Mouse (Mus musculus): Measurements from ENCODE around the gene Flywch2. TPM values are rescaled to one million over a fixed set of nuclear protein-coding genes. Genes with fewer than 3 reads are reported as not detected.

The Flywch2 gene
- total RNA-seq, 2 experiments from 2014 or later = 0.92 TPM; not detected in 1

DNA sequence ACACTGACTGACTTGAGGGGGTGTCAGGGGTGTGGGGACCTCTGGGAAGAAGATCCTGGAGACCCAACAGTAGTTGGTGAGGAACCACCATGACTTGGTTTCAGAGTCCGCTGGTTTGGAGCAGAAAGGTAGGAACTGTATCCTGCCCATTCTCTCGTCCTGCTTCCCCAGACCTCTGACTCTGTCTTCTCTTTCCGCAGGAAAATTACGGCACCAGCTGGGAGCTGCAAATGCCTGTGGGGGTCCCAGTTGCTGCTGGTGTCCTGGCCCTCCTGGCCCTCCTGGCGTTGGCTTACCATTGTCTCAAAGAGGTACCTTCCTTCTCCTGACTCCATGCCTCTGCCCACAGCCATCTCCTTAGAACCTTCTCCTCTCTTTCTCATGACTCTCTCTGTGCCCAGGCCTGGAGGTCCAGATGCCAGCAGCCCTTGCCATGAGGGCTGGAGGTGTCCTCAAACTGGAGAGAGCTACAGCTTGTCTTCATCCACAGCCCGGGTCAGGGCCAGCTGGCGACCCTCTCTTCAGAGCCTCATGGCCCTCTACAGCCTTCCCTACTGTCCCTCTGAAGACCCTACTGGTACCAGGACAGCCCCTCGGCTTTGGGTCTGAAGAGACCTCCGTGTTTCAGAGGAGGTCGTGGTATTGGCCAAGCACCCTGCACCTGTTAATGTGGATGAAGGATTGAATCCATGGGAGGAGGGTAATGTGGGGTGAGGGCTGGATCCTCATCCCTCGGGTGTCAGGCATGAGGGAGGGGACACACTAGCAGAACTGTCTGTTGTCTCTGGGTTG, 36.3 kb downstream of the Flywch2 start:
- ATAC-seq (ENCODE audit: poor library complexity, severe bottlenecking) = no peak

DNA sequence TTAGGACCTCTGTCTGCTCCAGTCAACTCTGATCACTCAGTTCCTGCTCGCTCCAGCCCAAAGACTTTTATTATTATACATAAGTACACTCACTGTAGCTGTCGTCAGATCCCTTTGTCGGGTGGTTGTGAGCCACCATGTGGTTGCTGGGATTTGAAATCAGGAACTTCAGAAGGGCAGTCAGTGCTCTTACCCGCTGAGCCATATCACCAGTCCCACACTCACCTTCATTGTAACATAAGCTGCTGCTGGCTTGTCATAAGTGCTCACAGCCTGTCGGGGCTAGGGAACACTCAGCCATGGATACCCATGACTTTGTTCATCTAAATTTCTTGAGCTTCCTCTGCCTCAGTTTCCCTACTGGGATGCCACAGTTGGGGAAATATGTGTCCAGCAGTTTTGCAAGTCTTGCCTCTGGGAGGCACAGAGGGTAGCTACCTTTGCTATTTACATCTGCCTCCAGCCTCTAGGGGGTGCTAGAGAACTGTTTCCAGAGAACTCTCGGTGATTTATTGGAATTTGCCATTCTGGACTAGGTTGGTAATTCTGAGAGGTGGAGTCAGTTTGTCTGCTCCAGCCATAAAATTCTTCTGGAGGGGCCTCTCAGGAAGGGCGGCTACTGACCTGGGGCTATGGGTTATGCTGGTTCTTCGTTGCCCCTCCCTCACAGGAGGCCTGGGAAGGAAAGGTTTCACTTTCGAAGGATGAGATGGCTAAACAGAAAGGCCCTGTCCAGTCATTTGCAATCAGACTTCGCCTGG, 37.1 kb downstream of the Flywch2 start:
- peak; percentile 71 for ATAC-seq (ENCODE audit: poor library complexity, severe bottlenecking)

DNA sequence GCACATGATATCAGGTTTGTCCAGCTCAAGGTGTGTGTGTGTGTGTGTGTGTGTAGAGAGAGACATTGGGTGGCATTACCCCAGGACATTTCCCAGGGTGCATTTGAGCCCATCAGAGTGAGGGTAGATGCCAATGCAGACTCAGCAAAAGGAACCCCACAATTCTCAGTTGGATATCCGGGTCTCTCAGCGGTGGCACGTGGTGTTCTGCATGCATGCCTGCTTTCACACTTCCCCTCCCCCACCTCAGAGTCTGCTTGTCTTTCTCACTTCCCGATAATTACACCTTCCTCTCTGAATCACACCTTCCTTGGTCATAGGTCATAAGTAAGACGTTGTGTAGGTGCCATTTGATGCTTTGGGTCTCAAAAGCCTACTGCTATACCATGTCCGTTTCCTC, 37.9 kb downstream of the Flywch2 start:
- no peak; the same call in 1 of the 2 replicates for ATAC-seq (ENCODE audit: poor library complexity, severe bottlenecking)

DNA sequence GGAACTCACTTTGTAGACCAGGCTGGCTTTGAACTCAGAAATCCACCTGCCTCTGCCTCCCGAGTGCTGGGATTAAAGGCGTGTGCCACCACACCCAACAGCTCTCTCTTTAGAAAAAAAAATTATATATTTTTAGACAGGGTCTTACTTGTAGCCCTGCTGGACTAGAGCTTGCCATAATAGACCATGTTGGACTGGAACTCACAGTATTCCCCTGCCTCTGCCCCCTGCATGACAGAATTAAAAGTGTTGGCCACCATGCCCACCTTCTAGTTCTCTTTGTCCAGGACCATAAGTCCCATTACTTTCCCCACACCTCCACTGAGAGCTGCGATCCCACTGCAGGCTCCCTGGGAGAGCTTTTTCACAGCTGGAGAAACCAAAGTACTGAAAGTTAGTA, 38.4 kb downstream of the Flywch2 start:
- no peak for ATAC-seq (ENCODE audit: poor library complexity, severe bottlenecking)

DNA sequence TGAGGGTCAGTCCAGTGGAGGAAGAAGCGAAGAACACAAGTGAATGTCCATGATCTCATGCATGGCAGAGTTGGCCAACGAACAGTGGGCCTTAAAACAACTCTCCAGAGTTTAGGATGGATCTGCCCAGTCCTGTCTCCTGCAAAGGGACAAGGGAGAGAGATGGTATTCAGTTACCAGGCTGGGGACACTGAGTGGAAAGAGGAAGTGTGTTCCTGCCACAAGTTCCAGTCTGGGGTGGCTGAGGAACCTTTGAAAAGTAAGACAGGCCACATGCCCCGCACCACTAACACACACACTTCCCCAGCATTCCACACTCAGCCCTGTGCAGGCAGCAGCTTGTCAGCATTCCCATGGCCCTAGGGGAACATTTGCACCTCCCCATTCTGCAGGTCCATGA, 39.1 kb downstream of the Flywch2 start:
- ATAC-seq (ENCODE audit: poor library complexity, severe bottlenecking) = peak; percentile 55

DNA sequence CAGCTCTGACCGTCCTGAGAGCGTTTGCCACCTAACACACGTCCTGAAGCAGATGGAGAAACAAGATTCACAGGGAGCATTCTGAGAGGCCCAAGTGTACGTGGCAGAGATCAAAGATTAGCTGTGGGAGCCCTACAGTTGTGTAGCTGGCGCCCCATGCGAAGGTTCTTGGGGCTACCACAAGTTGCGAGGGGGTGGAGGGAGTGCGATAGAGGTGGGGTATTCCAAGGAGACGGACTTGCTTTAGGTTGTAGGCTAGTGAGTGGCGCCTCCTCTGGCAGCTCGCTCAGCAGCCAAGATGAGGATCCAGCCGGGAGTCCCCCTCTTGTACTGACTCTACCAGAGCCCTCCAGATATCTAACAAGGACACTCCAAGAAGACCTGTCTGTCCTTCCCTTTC, 39.6 kb downstream of the Flywch2 start:
- no peak for ATAC-seq (ENCODE audit: poor library complexity, severe bottlenecking)

DNA sequence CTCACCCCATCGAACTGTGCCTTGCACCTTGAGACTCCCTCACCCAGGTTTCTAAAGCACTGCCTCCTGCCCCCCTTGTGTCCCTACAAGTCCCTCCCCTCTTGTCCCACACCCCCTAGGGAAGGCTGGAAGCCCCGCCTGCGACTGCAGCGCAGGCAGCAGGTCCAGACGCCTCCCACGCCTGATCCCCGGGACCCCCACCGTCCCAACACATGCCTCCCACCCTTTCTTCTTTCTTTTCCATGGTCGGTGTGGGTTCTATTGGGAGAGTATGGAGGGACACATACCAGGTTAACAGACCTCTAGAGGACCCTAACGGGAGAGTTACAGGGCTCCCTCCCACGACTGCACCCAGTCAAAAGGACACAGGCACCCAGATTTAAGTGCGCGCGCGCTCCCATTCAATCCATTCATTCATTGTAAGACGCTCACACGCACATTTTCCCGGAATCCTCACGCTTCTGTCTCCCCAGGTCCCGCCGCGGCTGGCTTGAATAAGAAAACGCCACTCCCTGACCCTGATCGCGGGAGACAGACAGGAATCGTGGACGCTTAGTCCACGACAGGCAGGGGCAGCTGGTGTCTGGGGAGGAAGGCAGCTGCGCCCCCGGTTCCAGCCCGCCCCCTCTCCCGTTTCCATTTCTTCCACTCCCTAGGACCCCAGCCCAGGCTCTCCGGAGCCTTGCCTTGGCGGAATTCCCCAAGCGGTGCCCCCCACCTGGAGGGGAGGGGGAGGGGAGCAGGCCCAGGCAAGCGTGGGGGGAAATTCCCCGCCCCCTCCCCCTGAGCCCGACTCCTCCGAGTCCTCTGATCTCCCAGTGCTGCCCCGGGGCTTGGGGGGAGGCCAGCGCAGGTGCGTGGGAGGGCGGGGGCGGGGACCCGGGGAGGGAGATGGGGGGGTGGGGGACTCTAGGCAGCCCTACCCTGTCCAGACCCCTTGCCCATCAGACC, 40.3 kb downstream of the Flywch2 start, which contains the start of gene Kremen2:
Kremen2 (minus strand) TSS at position 533 of the 951 bp plus-strand sequence.
- no peak for ATAC-seq (ENCODE audit: poor library complexity, severe bottlenecking)

DNA sequence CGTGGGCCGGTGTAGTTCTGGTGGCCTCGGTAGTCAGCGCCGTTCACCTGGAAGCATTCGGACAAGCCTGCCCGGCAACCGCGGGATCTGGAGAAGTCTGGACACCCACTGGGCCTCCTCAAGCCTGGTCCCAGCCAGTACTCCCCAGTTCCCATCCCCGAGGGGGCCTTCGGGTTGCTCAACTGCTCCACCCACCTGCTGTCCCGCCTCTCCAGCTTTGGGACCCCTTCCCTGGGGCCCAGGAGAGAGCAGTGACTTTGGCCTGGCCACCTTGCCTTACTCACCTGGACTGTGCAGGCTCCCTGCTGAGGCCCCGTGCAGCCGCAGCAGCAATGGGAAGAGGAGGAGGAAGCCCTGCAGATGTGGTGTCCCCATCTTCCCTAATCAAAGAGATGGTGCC, 41.2 kb downstream of the Flywch2 start:
- no peak for ATAC-seq (ENCODE audit: poor library complexity, severe bottlenecking)

DNA sequence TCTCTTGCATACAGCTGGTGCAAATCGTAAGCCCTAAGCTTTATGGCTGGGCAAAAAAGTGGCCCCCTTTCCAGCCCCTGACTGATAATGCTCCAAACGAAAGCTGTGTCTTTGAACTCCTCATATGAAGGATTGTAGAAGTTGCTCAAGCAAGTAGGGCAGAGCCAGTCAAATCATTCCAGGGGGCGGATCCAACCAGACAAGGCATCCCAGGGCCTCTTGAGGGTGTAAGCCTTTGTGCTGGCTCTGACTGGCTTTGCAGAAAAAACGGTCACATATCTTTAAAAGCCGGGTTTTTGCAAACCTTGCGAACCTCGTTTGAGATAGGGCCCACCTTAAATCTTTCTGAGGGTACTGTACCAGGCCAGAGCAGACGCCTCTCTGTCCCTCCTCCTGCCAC, 41.8 kb downstream of the Flywch2 start:
- no peak for ATAC-seq (ENCODE audit: poor library complexity, severe bottlenecking)

DNA sequence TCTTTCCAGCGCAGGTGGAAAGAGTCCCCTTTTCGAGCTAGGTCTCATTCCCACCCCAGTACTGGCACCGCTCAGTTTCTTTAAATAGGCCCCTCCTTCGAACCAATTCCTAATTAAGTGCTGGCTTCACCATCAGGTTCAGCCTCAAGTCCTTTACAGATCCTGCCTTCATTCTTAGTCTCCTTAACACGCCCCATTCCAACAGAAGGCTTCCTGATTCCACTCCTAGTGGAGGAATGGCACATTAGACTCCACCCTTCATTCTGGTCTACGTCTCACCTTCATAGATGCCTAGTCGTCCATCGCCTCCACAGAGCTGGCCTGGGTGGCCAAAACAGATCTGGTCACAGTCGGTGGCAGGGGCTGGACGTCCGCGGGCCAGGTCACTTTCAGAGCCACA, 42.9 kb downstream of the Flywch2 start:
- no peak for ATAC-seq (ENCODE audit: poor library complexity, severe bottlenecking)

DNA sequence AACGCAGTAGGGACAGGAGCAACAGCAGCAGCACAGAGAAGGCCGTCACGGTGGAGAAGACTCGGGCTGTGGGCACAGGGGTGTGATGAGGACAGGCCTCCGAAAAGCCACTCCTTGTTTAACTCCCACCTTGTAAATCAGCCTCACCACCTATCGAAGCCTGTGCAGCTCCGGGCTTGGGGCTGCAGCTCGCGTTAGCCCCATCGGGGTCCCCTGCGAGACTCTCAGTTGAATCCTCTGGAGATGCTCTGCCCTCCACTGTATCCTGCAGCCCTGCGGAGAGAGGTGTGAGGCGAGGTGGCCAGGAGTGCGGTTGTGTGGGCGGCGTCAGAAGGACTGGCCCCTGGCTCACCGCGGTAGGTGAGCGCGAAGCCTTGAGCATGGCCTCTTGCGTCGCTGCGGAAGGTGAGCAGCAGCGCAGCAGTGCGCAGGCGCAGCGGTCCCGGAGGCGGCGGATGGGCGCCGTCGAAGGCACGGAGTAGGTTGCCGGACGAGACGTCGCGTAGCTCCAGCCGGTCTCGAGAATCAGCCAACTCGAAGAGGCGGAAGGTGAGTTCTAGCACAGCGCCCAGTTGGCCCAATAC, 43.6 kb downstream of the Flywch2 start:
- no peak for ATAC-seq (ENCODE audit: poor library complexity, severe bottlenecking)

DNA sequence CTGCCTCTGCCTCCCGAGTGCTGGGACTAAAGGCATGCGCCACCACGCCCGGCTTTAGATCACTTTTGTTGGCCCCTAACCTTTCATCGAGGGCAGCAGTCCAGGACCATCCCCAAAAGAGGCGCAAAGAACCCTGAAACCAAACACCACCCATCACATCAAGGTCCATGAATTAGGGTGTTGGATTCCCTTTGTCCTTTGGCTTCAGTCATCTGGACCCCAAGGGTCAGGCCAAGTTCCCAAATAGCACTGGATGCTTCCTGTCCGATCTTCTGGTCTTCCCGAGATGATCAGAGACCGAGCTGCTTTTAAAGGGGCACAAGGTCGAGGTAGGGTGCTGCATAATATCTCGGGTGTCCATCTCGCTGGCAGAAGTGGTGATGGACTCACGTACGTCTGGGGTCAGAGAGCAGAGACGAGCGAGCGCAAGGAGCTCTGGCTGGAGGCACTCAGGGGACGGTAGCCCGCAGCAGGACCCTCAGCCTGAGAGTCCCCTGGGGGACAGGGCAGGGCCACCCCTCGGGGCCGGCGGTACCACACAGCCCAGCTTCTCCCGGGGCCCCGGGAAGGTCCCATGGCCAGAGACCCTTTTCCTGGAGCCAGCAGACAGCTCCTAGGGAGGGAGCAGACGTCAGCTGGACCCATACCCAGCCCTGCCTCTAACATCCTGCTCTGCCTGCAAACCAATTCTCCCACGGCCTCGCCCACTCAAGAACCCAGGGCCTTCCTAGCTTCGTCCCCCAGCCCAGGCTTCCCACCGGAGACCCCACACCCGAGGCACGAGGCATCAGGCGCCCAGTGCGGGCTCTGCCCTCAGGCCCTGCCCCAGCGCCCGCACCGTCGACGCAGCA, 44.3 kb downstream of the Flywch2 start:
- ATAC-seq (ENCODE audit: poor library complexity, severe bottlenecking) = no peak

DNA sequence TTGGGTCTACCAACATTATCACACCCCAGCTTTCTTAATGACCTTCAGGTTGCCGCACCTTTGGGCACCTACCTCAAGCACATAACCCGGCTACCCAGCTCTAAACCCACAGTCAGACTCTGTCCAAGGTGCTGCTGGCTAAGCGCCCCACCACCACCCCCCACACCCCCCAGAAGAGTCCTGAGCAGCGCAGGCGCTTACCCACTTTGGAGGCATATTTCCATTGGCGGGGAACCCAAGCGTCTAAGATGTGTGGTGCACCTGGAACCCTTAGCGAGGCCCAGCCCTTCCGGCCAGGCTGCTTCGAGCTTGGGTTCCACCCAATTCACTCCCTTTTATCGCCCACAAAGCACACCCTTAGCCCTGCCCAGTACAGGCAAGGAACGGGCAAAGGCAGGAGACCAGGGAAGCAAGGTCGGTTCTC, 45.3 kb downstream of the Flywch2 start, which contains the start of gene Paqr4:
Paqr4 (minus strand) TSS at position 270 of the 424 bp plus-strand sequence.
- peak; percentile 18; the same call in 1 of the 2 replicates for ATAC-seq (ENCODE audit: poor library complexity, severe bottlenecking)

DNA sequence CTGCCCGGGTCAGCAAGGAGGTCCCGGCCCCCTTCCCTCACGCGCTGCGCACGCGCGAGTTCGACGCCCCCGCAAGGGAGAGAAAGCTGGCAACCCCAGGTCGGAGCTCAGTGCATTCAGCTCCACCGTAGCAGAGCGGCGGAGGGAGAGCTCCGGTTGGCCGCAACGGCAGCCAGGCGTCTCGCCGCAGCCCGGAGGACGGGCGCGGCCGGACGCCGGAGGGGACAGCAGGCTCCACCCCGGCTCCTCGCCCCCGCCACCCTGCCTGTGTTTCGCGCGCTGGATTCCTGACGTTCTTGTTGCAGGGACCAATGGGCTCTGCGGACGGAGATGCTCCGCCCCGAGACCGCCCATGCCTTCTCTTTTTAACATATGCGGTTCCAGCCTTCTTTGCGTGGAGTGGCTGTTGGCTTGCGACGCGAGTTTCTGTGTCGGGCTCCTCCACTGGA, 45.7 kb downstream of the Flywch2 start:
- ATAC-seq (ENCODE audit: poor library complexity, severe bottlenecking) = peak; percentile 89

DNA sequence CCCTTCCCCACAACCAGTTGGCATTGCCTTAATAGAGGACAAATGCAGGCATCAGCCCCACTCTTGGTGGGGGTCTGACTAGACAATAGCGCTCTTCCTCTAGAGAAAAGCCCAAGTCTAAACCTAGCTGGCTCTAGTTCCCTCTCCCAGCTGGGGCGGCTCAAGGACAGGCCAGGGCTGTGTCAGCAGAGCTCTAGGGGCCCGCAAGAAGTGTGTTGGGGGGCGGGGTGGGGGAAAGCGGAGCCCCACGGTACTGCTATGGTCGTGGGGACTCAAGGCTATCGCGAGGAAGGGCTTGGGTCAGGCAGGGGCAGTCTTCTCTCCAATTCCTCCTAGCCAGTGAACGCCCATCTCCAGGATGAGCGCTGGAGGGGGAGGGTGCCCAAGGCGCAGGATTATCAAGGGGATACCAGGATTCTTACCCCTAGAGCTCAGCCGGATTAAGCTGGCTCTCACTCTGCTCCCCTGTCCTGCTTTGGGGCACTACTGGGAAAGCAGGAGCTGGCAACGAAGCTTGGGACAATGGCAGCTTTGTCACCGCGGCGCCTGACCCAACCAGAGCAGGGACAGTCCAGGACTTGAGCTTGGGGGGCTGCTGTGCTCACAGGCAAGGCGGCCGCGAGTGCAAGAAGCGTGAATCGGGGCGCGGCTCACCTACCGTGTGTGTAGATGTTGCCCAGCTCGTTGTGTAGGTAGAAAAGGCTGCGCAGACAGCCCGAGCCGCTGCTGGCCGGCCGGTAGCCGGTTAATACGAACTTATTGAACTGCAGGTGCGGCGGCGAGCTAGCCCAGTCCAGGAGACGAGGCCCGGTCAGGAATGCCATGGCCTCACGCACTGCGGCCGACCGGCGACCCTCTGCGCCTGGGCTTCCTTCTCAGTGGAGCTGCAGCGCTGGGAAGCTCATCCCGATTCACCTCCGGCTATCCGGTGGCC, 46.4 kb downstream of the Flywch2 start:
- ATAC-seq (ENCODE audit: poor library complexity, severe bottlenecking) = no peak

DNA sequence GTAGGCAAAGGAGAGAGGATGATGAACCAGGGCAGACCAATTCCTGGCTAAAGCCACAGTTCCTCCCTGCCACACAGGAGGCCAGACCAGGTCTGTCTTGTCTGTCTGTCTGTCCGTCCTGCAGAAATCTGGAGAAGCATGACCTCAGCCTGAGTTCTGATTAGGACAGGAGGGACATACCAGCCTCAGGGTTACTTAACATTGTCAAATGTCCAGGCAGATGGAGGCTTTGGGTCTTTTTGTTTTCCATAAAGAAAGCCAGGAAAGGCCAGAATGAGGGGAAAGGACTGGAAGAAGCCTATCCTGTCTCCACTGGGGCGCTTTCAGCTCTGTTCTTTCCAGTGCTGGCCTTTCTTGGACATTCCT, 47.1 kb downstream of the Flywch2 start:
- ATAC-seq (ENCODE audit: poor library complexity, severe bottlenecking) = no peak

DNA sequence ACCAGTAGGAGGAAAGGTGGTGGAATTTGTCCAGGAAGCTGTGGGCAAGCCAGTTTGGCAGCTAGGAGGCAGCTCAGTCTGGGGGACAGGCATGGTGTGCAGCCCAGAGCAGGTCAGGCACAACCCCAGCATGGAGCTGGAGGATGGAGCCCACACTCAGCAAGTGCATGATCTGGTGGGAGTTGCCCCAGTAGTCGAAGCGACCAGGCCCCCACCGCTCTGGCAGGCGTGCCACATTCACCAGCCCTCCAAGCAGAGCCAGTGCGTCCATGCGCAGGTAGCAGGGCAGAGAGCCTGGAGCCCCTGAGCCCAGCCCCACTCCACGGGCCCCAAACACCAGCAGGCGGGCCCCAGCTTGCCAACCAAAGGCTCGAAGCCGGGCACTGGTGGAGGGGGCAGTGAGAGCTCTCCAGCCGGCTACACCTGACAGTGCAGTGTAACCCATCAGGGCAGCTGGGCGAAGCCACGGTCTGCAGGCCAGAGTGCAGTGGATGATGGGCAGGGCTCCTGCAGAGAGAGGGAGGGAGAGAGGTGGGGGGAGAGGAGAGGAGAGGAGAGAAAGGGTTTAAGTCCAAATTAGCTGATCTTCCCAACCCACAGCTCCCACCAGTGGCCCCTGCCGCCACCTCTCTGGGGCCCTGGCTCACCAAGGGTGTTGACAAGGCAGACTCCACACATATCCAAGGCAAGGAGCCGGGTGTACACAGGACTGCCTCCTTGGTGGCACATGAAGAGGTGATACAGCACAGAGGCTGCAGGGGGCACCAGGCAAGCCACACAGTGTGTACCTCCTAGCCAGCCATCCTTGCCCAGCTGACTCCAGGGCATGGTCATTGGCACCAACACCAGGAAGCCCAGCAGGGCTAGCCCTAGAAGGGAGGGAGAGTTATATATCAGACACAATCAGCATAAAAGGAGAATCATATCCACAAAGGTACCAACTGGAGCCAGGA, 48.1 kb downstream of the Flywch2 start:
- no peak for ATAC-seq (ENCODE audit: poor library complexity, severe bottlenecking)
